Mouse (Mus musculus): ENCODE results near the gene Blmh.

GRCm38 (mm10) chr11:77019539-77019938 lies 94.9 kb downstream of the Blmh start:
- TF ChIP-seq POLR2A (IDR thresholded peaks at IDR 0.05; ENCODE audit: low read depth, low read length) (no peak), CTCF (IDR thresholded peaks at IDR 0.05; ENCODE audit: borderline replicate concordance, insufficient read depth, low read length) (no peak)

Data from embryonic fibroblast, embryonic 13.5 days (primary cell).